ENCODE assay signal across 8 mouse cellular contexts in the genomic region with DNA sequence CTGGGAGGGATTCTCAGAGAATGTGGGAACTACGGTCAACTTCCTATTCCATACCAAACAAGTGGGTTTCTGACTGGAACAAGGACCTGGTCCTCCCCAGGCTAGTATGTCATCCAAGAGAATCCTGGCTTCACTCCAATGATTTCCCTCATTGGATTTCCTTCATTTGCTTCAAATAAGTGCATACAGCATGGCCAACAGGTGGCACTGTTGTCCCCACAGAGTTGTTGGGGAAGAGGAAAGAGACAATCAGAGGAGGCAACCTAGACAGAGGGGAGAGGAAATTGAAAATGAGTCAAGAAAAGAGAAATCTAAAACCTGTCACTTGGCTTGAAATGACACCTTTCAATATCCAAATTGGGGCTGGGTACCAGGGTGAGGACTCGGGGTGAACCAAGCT. TPM values are rescaled to one million over a fixed set of nuclear protein-coding genes. Genes with fewer than 3 reads are reported as not detected.
DNase-seq lines count a peak whose midpoint lies in the region; TF ChIP-seq lines count a peak whose summit lies in the region.

No protein-coding gene starts in this region.

- no peak overlapping the region for H3K4me3 ChIP-seq in gastrocnemius, adult 2 months

- intact Hi-C loops in gastrocnemius, adult 2 months (cut with DNase I) = loop anchor here (1.0 kb wide), 1 partner anchor 30 kb away; no protein-coding TSS in a partner anchor
- intact Hi-C loops in gastrocnemius, postnatal 36 days (cut with DNase I) = loop anchor here (1.0 kb wide), 1 partner anchor 30 kb away; no protein-coding TSS in a partner anchor

- DNase-seq in gastrocnemius, adult 2 months = peak; percentile 60
- no peak for DNase-seq in gastrocnemius, postnatal 36 days
- peak; percentile 39 for DNase-seq in right cerebral cortex, postnatal 4 days
- no peak for DNase-seq in right cerebral cortex, postnatal 10 days (ENCODE audit: low spot score in 2 of 2)
- DNase-seq in brain, adult 2 months (ENCODE audit: low read depth, low spot score) = peak; percentile 58
- peak; percentile 79 to 81 for DNase-seq in kidney, postnatal 4 days
- DNase-seq in spleen, adult 18-20 months = peak; percentile 16 to 57
- DNase-seq in layer of hippocampus, adult 9-11 months = no peak

- peak; percentile 77 for TF ChIP-seq CTCF in gastrocnemius, adult 2 months (IDR thresholded peaks at IDR 0.05)

- no peak overlapping the region for H3K27ac ChIP-seq in gastrocnemius, adult 2 months

RNA-seq across cellular contexts. Expression of gene Foxd2, which starts 8.4 kb away (rescaled TPM):
- under 1 TPM; 0.14 to 0.38 TPM for total RNA-seq in gastrocnemius, adult 2 months (2021)
- under 1 TPM; 0.23 to 0.47 TPM for total RNA-seq in gastrocnemius, postnatal 36 days (2021)

RNA-seq across cellular contexts. Expression of gene Foxe3, which starts 8.7 kb away (rescaled TPM):
- total RNA-seq in gastrocnemius, adult 2 months (2021) = not detected
- not detected for total RNA-seq in gastrocnemius, postnatal 36 days (2021)

Comparison
In these comparisons a context has a peak if more than half of its experiments do, and no peak if none do; other contexts are left out.
1. DNase-seq: peak in gastrocnemius, adult 2 months (single experiment), right cerebral cortex, postnatal 4 days (single experiment), brain, adult 2 months (single experiment), kidney, postnatal 4 days (2 of 2) and spleen, adult 18-20 months (2 of 2); none in gastrocnemius, postnatal 36 days (0 of 2), right cerebral cortex, postnatal 10 days (0 of 2) and layer of hippocampus, adult 9-11 months (single experiment).